Mouse (Mus musculus): ENCODE measurements at regions not wholly inside any gene's neighbourhood (a gene's known extent, or its start where the extent isn't known, plus 50 kb on each side); places are given as distances from the start of the nearest gene placed in this dataset.

GRCm38 (mm10) chr3:100773237-100773636 lies 52.0 kb upstream of the Vtcn1 start:
- ATAC-seq (ENCODE audit: insufficient number of reproducible peaks, low FRiP score, low TSS enrichment), result no peak

GRCm38 (mm10) chr3:100771363-100771762 lies 53.9 kb upstream of the Vtcn1 start:
- no peak for ATAC-seq (ENCODE audit: insufficient number of reproducible peaks, low FRiP score, low TSS enrichment)

- ATAC-seq (ENCODE audit: insufficient number of reproducible peaks, low FRiP score, low TSS enrichment), result no peak
Observed at GRCm38 (mm10) chr3:100770841-100771240, 54.4 kb upstream of the Vtcn1 start.

GRCm38 (mm10) chr3:100769146-100769545 lies 56.1 kb upstream of the Vtcn1 start:
- ATAC-seq (ENCODE audit: insufficient number of reproducible peaks, low FRiP score, low TSS enrichment), result no peak

GRCm38 (mm10) chr3:100768170-100768624 lies 57.1 kb upstream of the Vtcn1 start:
- no peak; the same call in 1 of the 2 replicates for ATAC-seq (ENCODE audit: insufficient number of reproducible peaks, low FRiP score, low TSS enrichment)

- ATAC-seq (ENCODE audit: insufficient number of reproducible peaks, low FRiP score, low TSS enrichment), result no peak
Observed at GRCm38 (mm10) chr3:100765323-100765722, 59.9 kb upstream of the Vtcn1 start.

- ATAC-seq (ENCODE audit: insufficient number of reproducible peaks, low FRiP score, low TSS enrichment), result no peak
Observed at GRCm38 (mm10) chr3:100762895-100763294, 62.4 kb upstream of the Vtcn1 start.

GRCm38 (mm10) chr3:100759091-100759941 lies 65.9 kb upstream of the Vtcn1 start:
- ATAC-seq (ENCODE audit: insufficient number of reproducible peaks, low FRiP score, low TSS enrichment), result no peak

GRCm38 (mm10) chr3:100754677-100755076 lies 69.4 kb upstream of the Man1a2 start:
- no peak for ATAC-seq (ENCODE audit: insufficient number of reproducible peaks, low FRiP score, low TSS enrichment)

- ATAC-seq (ENCODE audit: insufficient number of reproducible peaks, low FRiP score, low TSS enrichment), result 0 out of 2 replicates have a peak, but pooled peaks have one; percentile 20
Observed at GRCm38 (mm10) chr3:100751211-100751610, 65.9 kb upstream of the Man1a2 start.

GRCm38 (mm10) chr3:100748727-100749126 lies 63.4 kb upstream of the Man1a2 start:
- ATAC-seq (ENCODE audit: insufficient number of reproducible peaks, low FRiP score, low TSS enrichment), result no peak

GRCm38 (mm10) chr3:100748309-100748691 lies 63.0 kb upstream of the Man1a2 start:
- ATAC-seq (ENCODE audit: insufficient number of reproducible peaks, low FRiP score, low TSS enrichment), result no peak

GRCm38 (mm10) chr3:100747421-100748308 lies 62.4 kb upstream of the Man1a2 start:
- ATAC-seq (ENCODE audit: insufficient number of reproducible peaks, low FRiP score, low TSS enrichment), result no peak

- ATAC-seq (ENCODE audit: insufficient number of reproducible peaks, low FRiP score, low TSS enrichment), result no peak
Observed at GRCm38 (mm10) chr3:100737660-100738059, 52.4 kb upstream of the Man1a2 start.

GRCm38 (mm10) chr3:100736539-100736938 lies 51.2 kb upstream of the Man1a2 start:
- ATAC-seq (ENCODE audit: insufficient number of reproducible peaks, low FRiP score, low TSS enrichment), result no peak
